Mouse (Mus musculus): Measurements from ENCODE around the gene Kbtbd12.

DNA sequence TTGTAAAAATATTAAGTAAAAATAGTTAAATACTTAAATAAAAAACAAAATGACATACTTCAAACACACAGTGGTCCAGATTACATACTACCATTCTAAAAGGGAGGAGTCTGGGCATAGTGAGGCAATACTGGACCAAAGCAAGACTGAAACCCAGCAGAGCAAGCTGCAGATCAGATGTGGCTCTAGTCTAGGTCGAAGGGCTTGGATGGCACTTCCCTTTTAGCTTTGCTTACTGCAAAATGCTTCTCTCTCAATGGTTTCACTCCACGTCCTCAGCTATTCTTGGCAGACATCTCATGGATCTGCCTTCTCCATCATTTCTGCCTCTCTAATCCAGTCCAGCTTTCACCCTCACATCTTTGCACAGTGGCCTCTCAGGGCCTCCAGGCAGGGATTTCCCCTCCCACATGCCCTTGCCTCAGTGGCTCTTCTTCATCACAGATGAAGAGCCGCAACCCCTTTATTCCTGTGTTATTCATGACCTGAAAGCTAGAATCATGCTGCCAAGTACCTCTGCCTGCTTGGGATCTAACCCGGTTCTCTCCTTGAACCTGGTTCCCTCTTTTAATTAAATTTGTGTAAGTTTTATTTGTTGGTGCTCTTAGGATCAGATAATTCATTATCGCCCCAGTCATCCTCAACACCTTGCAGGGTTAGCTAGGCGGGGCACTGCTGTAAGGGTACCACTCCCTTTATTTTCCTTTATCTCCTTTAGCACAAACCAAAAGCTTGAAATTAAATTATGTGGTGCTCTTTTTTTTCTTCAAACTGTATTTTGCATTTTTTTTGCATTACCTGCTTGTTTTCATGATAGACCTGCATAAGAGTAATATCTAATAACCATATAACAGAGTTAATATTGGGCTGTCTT is 1.6 kb downstream of the Kbtbd12 start:
- no peak for TF ChIP-seq CTCF (IDR thresholded peaks at IDR 0.05; ENCODE audit: low read depth)
- TF ChIP-seq EP300 (IDR thresholded peaks at IDR 0.05; ENCODE audit: low read depth), result peak; percentile 97
